Comparison of ENCODE assay signal across 10 mouse cellular contexts in the genomic region with DNA sequence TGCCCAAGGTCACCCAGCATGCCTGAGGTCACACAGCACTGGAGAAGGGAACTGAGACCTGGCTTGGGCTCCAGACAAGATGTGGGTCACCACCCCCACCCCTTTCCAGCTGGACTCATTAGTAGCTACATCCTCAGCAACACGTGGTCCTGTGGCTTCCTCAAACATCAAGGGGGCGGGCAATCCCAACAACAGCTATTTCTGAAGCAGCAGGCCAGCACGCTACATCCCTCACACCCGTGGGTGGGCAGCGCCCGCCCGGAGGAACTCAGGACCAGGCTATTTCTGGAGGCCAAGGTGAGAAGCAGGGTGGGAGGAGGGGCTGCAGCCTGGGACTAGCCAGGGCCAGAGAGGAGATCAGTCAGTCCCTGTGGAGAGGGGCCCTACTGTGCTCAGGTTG. TPM values are rescaled to one million over a fixed set of nuclear protein-coding genes. Genes with fewer than 3 reads are reported as not detected.
DNase-seq lines count a peak whose midpoint lies in the region; ATAC-seq and TF ChIP-seq lines count a peak whose summit lies in the region.
"Had no signal": no experiment of that assay in that cellular context is flagged by ENCODE, and none has a peak within 500 bp of the region (broad histone marks: within the 10 kb centered on the region; RNA-seq: fewer than 3 reads in every experiment).

No protein-coding gene starts in this region.

- peaks cover 80% of the 10 kb centered on the region for H3K4me1 ChIP-seq in E14TG2a.4 (replicated peaks; ENCODE audit: low read depth, low read length)
- peaks cover 37 to 53% of the 10 kb centered on the region in 2 experiments for H3K4me1 ChIP-seq in heart, embryonic 14.5 days (ENCODE audit: control insufficient read depth in 2 of 2, insufficient read depth in 2 of 2, low read length in 2 of 2)

- ATAC-seq in heart, embryonic 14.5 days (ENCODE audit: insufficient number of reproducible peaks, insufficient read depth, low FRiP score, low read depth): peak; percentile 29; the same call in 1 of the 2 replicates

- peaks cover 40% of the 10 kb centered on the region for H3K27me3 ChIP-seq in E14TG2a.4 (ENCODE audit: insufficient read depth, low read length)
- H3K27me3 ChIP-seq in heart, embryonic 14.5 days (ENCODE audit: control insufficient read depth, insufficient read depth, low read length): peaks cover 4% of the 10 kb centered on the region

- peak overlapping the region; percentile 69 for H3K9ac ChIP-seq in heart, embryonic 14.5 days (ENCODE audit: low read length)
- H3K9ac ChIP-seq: liver, embryonic 15.5 days had no signal

- TF ChIP-seq CTCF in E14TG2a.4 (conservative IDR thresholded peaks at IDR 0.05; ENCODE audit: low read length): no peak

- 17% methylated on average over 7 of the region's 7 CpGs for WGBS in heart, embryonic 14.5 days

- H3K36me3 ChIP-seq in E14TG2a.4 (ENCODE audit: insufficient read depth, low read length): 0 out of 2 replicates have a peak, but pooled peaks cover 3% of the 10 kb centered on the region
- no peaks in the 10 kb centered on the region for H3K36me3 ChIP-seq in heart, embryonic 14.5 days (ENCODE audit: control insufficient read depth, insufficient read depth, low read length)
- H3K36me3 ChIP-seq: liver, embryonic 15.5 days had no signal

- peak overlapping the region; percentile 75 for H3K4me2 ChIP-seq in heart, embryonic 14.5 days (ENCODE audit: low read length)

- peak; percentile 54 to 68 for DNase-seq in frontal cortex, adult 2 months (ENCODE audit: extremely low spot score in 1 of 2, low spot score in 1 of 2)
- no peak for DNase-seq in frontal cortex, postnatal 14 days (ENCODE audit: low spot score in 2 of 2)
- peak; percentile 80 for DNase-seq in lung, postnatal 10 days
- no peak for DNase-seq in gastrocnemius, postnatal 36 days
- DNase-seq in thymus, postnatal 4 days: no peak
- no peak for DNase-seq in urinary bladder, postnatal 14 days (ENCODE audit: low spot score)

- peak overlapping the region; percentile 57 to 59 for H3K27ac ChIP-seq in heart, embryonic 14.5 days (replicated peaks in 1 of 2; ENCODE audit: control insufficient read depth in 1 of 2, insufficient read depth in 1 of 2, low read depth in 2 of 2, low read length in 2 of 2)
- H3K27ac ChIP-seq: liver, embryonic 15.5 days had no signal

- no peaks in the 10 kb centered on the region for H3K9me3 ChIP-seq in E14TG2a.4 (ENCODE audit: low read length)
- no peaks in the 10 kb centered on the region for H3K9me3 ChIP-seq in heart, embryonic 14.5 days (ENCODE audit: control insufficient read depth, low read length)
- H3K9me3 ChIP-seq: liver, embryonic 15.5 days had no signal

- intact Hi-C loops in gastrocnemius, postnatal 36 days (cut with DNase I): no loop called here

- peak overlapping the region; percentile 49; the same call in 1 of the 2 replicates for H3K4me3 ChIP-seq in E14TG2a.4 (replicated peaks; ENCODE audit: low read length)
- no peak overlapping the region for H3K4me3 ChIP-seq in heart, embryonic 14.5 days (ENCODE audit: control insufficient read depth in 1 of 2, insufficient read depth in 1 of 2, low read depth in 1 of 2, low read length in 2 of 2)
- H3K4me3 ChIP-seq: liver, embryonic 15.5 days had no signal

RNA-seq across cellular contexts. Expression of a gene that starts 7.4 kb away (rescaled TPM):
- 622 and 690 TPM in 2 replicates for polyA plus RNA-seq in frontal cortex, adult 2 months (2012; rRNA removed)
- 51.4 and 60.1 TPM in 2 replicates for polyA plus RNA-seq in heart, embryonic 14.5 days (2014; fragmentation: Nextera tagmentation; extraction: Ambion mirVana)
- total RNA-seq in gastrocnemius, postnatal 36 days (2021): 10 to 100 TPM; 35.0 to 45.6 TPM

RNA-seq across cellular contexts. Expression of a gene that starts 43.4 kb away (rescaled TPM):
- not detected in 2 replicates for polyA plus RNA-seq in frontal cortex, adult 2 months (2012; rRNA removed)
- not detected in 2 replicates for polyA plus RNA-seq in heart, embryonic 14.5 days (2014; fragmentation: Nextera tagmentation; extraction: Ambion mirVana)
- not detected for total RNA-seq in gastrocnemius, postnatal 36 days (2021)
- polyA plus RNA-seq: cortical plate, adult 2 months; liver, embryonic 15.5 days had no signal

Comparison
In these comparisons a context has a peak if more than half of its experiments do, and no peak if none do; other contexts are left out.
1. DNase-seq: peak in frontal cortex, adult 2 months (2 of 2) and lung, postnatal 10 days (single experiment); none in frontal cortex, postnatal 14 days (0 of 2), gastrocnemius, postnatal 36 days (0 of 2), thymus, postnatal 4 days (single experiment) and urinary bladder, postnatal 14 days (single experiment).
2. RNA of a gene that starts 7.4 kb away (polyA plus RNA-seq): 622 to 690 TPM in frontal cortex, adult 2 months; 51.4 to 60.1 TPM in heart, embryonic 14.5 days; every median in the first group is over 10 times any median in the second.